Mouse (Mus musculus) embryo, embryonic 10 days (tissue): ENCODE results near the gene Col16a1.
A peak's percentile ranks its signal among the peaks of the same experiment; 100 is the strongest.

Experiments
- DNase-seq: peaks from one replicate; pipeline ENCODE4 v3.0.0-alpha.2; 2015; ENCODE audit warnings: low spot score

Gene Col16a1

DNA sequence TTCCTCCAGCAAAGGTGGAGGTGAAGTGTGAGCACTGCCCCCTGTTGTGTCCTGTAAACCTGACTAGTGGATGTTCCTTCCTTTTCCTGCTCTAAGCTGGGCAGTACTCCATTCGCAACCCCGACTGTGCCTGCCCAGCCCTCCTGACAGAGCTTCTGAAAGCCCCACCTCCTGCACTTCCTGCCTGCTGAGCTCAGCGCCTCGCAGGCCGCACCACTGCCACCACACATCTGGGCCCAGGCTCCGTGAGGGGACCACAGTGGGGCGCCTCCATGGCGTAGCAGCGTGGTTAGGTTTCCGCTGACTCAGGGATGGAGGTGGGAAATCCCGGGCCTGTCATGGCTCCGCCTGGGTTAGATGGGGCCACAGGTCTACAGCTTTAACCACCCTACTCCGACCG, 2.0 kb upstream of the Col16a1 start:
- peak; percentile 57 for DNase-seq

DNA sequence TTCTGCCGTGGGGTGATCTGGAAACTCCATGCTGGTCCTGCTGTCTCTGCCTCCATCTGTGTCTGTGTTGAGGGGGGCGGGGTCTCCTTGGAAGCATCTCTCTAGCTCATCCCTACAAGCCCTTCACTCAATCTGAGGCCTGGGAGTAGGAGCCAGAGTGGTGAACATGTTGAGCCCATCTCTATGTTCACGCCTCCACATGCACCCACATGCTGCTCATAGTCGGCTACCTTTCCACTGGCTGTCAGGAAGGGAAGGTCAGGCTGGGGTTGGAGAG, 501 bp downstream of the Col16a1 start:
- no peak for DNase-seq

DNA sequence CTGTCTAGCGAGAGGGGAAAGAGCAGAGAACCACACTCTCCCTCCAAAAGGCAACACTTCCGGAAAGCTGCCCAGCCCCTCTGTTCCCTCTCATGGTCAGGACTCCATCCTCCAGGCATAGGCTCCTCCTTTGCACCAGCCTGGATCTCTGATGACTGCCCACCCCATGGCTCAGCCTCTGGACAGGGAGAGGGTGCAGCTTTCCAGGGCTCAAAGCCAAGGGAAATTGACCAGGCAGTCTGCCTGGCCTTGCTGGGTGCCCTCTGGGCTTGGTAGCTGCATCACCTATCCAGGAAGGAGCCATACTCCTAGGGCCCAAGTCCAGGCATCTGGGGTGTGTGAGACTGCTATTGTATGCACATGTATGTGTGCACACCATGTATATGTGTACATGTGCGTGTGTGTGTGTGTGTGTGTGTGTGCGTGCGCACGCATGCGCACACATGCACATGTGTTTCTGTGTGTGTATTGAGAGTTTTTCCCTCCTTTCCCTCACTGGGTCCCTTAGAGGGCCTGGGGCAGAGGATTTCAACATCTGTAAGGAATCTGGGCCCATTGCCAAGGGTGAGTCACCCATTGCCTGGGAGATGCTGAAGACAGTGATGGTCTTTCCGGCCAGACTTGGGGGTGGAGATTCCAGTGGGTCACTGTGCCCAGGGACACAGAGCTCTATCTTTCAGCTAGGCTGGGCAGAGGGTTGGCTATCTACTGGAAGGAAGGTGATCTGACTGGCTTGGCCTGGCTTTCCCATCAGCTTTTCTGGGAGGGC, 2.6 kb downstream of the Col16a1 start:
- DNase-seq = no peak

DNA sequence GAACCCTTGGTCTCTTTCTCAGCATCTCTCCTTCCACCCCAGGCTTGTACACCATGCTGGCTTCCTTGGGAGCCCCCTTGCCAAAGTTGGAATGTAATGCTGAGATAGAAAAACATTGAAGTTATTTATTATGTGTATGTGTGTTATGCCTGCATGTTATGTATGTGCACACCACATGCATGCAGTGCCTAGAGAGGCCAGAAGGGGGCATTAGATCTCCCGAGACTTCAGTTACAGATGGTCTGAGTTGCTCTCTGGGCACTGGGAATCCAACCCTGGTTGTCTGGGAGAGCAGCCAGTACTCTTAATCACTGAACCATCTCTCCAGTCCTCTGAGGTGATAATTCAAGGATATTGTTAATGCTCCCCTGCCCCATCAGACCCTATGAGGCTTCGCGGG, 4.6 kb downstream of the Col16a1 start:
- no peak for DNase-seq

DNA sequence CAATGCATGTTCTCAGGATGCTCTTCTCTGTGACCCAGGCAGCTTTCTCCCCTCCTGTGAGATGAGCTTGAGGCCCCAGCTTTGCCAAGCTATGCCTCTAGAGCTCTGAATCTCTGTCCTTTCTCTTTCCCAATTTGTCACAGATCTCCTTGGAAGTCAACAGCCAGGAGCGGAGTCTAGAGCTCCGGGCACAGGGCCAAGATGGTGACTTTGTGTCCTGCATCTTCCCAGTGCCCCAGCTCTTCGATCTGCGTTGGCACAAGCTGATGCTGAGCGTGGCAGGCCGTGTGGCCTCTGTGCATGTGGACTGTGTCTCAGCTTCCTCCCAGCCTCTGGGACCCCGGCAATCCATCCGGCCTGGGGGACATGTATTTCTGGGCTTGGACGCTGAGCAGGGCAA, 5.5 kb downstream of the Col16a1 start:
- no peak for DNase-seq

DNA sequence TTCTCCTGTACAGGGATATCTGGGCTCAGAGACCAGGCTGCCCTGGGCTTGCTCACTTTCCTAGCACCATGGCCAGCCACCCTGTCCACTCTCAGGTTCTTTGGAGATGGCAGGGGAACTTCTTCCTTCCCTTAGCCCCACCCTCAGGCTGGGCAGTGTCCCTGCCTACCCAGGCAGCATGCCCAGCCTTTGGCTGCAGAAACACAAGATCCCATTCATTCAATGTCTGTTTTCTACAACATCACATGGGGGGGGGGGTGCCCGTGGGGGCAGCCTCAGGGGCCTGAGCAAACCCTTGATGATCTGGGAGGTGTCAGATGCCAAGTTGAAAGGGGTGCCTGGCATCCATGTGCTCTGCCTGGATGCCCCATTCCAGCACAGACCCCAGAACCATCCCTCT, 7.1 kb downstream of the Col16a1 start:
- DNase-seq = no peak

DNA sequence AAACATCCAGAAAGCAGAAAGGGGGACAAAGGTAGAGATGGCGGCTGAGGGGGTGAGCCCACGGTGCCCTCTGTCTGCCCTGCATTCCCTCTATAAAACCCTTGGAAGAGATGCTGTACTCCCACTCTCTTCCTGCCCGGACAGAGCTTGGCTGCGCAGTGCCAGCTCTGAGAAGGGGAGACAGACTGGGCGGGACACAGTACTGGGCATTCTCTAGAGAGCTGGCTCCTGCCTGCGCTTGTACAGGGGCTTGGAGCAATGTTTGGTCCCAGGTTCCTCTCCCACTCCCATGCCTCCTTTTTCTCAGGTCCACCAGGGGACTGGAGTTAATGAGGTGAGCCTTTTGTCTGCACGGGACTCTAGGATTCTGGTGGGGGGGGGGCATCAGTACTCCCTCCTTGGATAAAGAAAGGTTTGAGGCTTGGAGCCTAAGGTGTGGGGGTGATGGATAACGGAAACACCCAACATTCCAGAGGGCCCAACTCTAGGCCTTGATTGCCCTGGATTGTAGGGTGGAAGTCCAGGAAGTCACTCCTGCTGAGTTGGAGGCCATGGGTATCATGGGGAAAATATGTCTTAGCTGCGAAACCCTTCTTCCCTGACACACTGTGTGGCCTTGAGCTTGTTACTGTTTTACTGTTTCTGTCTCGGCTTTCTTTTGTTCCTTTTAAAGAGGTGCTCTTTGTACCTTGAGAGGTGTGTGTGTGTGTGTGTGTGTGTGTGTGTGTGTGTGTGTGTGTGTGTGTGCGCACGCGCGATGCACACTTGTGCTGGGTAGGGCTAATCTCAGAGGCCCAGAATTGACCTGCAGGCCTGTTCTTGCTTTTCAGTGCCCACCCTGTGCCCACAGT, 7.7 kb downstream of the Col16a1 start:
- DNase-seq = no peak

DNA sequence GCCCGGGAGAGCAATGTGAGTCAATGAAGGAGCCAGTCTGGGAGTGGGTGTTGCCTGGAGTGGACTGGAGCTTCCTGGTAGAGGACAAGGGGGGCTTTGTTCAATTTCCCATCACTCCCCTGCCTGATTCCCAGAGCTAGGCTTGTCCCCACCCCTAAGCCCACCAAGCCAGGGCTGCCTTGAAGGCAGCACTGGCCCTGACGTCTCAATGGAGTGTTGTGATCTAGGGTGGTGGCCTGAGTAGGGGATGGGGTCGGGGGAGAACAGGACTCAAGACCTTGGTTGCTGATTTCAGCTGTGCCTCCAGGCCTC, 8.3 kb downstream of the Col16a1 start:
- no peak for DNase-seq

DNA sequence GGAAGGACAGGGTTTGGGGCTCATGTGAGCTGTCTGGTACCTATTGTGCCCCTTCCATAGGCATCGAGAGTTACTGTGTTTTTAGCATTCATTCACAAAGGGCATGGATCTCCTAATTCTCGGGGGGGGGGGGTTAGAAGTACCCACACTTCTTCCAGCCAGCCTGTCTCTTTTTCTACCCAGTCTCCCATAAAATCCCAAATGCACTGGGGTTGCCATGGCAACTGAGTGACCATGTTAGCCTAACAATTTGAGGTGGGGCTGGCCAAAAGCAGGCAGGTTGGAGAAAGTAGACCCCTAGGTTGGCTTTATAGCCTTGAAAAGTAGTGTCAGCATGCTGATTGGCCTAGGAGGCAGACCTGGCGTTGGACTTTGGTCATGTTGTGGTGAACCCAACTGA, 8.8 kb downstream of the Col16a1 start:
- no peak for DNase-seq

DNA sequence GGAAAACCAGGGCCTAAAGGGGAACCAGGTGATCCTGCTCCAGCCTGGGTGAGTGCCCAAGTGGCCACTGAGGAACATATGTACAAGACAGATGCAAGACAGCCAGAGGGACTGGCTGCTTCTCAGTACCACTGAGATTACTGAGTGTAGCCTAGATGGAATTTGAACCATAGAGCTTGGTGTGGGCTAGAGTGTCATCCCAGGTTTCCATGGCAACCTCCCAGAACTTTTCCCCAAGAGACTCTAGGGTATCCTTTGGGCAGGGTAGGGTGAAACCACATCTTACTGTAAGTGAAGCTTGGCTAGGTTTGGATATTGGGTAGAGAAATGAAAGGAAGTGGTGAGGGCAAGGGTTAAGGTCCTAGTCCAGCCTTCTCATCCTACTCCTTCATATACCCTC, 13.3 kb downstream of the Col16a1 start:
- peak; percentile 27 for DNase-seq

DNA sequence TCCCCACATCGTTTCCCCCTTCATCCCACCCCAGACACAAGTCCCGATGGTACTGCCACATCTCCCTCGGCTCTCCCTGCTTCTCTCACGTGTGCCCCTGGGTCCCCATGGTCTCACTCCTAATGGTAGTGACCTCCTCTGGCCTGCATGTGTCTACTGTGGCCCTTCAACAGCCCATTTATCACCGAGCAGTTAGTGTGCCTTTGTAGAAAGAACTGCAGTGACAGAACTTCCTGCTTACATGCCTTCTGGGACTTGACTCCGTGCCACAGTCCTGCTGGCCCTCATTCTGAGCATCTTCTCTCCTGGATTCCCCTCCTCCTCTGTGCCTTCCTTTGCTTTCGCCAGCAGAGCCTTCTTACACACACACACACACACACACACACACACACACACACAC, 15.6 kb downstream of the Col16a1 start:
- no peak for DNase-seq

DNA sequence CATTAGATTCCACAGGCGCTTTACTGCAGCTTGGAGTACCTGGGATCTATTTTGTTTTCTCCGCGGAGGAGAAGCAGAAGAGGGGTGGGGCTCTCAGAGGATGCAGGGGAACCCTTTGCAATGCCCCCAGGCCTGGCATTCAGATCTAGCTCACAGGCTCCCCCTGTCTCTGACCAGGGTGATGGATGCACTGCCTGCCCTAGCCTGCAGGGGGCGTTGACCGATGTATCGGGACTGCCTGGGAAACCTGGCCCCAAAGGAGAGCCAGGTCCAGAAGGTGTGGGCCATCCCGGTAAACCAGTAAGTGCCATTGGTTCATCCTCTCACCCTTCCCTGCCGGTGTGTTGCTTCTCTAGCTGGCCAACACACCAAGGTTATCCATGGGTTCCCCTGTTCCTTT, 19.2 kb downstream of the Col16a1 start:
- DNase-seq = peak; percentile 57

DNA sequence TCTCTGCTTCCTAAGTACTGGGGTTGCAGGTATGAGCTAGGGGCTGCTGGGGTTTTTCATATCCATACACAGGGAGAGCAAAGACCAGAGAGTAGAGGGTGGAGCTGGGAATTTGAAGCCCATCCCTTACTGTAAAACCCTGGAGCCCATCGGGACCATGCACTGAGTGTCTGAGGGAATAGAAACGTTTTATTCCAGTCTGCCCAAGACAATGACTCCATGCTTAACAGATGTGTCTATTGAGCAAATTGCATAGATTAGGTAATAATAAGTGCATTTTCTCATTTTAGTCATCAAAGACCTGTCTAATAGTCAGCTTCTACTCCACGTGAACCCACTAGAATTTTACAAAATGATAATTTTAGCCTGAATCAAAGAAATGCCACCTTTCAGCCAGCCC, 22.9 kb downstream of the Col16a1 start:
- no peak for DNase-seq

DNA sequence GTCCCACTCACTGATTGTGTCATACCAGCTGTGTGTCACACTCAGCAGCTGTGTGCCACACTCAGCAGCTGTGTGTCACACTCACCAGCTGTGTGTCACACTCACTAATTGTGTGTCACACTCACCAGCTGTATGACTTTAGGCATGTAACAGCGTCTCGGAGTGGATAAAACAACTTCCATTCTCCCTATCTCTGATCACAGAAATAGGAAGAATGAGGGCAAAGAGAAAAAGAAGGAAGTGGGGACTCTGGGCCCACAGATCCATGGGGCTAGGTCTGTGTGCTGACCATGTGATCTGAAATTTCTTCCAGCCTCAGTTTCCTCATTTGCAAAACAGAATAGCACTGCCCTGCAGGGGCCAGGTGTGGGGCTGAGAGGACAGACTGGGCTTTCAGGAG, 24.1 kb downstream of the Col16a1 start:
- no peak for DNase-seq

DNA sequence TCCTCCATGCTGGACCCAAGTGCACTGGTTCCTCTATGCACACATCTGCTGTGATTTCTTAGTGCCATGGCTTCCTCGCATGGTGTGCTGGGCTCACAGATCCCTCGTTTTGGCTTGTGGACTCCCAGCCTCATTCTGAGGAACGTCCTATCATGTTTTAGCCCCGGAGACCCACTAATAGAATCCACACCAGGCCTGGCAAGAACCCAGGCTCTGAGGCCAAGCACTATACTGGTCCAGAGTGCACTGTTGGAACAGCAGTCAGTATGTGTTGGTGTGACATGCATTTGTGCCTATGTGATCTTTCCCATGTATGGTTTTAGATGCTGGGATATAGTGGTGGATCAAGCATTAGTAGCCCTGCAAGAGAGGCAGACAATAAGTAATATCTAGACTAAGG, 25.7 kb downstream of the Col16a1 start:
- no peak for DNase-seq

DNA sequence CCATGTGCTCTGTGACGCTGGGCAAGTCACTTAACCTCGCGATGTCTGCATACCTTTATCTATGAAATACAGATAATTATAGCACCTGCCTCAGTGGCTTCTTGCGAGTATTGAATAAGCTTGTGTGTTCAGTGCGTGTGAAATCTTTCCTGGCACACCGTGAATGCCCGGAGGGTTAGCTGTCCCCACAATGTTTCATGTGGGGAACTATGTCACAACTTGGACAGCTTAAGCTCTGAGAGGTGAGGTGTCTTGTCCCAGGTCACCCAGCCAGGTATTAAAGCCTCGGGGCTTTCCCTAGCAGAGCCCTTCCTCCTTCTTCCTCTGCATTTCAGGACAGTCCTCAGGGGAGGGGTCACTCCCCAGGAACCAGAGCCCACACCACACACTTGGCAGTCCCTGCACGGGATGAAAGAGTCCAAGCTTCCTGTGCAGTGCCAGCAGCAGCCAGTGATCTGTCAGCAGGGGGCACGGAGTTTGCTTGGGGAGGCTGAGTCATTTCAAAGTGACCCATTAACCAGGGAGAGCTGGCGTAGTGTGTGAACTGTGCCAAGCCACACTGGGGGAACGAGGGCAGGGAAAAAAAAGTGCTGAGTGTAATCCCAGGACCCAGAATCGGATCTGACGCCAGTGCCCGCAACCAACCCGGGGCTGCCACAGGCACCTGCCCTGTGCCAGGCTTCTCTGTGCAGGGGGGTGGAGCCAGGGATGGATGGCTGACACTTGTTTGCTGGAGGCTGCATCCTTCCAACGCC, 27.3 kb downstream of the Col16a1 start:
- no peak for DNase-seq

DNA sequence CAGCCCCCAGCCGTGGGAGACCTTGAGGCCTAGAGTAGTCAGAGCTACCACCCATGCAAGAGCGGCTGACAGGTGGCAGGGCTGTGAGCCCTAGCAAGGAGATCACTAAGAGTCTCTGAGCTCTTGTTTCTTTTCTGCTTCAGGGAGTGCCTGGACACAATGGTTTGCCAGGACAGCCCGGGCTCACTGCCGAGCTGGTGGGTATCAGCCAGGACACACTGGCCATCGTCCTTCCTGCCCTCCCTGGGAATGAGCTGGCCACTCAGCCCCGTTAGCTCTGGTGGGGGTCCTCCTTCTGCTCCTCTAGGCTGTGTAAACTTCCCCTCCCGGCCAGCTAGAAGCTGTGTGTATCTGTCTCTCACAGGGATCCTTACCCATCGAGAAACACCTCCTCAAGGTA, 29.2 kb downstream of the Col16a1 start:
- no peak for DNase-seq

DNA sequence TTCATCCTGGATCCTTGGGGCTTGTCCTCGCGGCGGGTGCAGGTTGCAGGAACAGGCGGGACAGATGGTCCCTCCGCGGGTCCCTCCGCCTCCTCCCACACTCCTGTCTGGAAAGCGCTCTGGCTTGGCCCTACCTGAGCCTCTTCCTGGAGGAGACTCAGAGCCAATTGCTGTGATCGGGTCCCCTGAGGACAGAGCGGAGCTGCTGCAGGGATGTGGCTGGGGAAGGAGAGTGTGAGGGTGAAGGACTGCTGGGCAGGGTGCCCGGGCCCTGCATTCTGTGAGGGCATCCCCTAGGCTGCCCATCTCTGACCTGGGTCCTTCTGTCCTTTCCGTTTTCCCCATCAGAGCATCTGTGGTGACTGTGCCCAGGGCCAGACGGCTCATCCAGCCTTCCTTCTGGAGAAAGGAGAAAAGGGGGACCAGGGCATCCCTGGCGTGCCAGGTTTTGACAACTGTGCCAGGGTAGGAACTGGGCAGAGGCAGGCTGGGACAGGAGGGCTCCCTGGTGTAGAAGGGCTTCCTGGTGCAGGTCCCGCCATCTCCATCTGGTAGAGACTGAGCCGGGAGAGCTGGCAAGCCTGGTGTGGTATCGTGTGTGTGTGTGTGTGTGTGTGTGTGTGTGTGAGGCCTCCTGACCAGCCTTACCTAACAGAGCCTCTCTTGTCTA, 31.3 kb downstream of the Col16a1 start:
- no peak for DNase-seq

DNA sequence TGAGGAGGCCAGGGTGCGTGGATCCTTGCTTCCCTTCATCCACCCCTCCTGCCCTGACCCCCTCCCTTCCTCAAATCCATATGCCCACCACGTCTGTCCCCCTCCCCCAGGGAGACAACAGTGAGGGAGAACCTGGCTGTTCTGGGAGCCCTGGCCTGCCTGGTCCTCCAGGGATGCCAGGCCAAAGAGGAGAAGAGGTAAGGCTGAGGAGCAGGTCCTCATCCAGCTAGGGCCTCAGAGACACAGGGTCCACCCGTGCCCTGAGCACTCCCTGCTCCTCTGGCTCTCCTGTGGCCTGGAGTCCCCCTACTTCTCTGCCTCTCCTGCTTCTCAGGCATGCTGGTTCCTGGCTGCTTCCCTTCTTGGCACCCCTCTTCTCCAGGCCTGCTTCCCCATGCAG, 31.9 kb downstream of the Col16a1 start:
- no peak for DNase-seq

DNA sequence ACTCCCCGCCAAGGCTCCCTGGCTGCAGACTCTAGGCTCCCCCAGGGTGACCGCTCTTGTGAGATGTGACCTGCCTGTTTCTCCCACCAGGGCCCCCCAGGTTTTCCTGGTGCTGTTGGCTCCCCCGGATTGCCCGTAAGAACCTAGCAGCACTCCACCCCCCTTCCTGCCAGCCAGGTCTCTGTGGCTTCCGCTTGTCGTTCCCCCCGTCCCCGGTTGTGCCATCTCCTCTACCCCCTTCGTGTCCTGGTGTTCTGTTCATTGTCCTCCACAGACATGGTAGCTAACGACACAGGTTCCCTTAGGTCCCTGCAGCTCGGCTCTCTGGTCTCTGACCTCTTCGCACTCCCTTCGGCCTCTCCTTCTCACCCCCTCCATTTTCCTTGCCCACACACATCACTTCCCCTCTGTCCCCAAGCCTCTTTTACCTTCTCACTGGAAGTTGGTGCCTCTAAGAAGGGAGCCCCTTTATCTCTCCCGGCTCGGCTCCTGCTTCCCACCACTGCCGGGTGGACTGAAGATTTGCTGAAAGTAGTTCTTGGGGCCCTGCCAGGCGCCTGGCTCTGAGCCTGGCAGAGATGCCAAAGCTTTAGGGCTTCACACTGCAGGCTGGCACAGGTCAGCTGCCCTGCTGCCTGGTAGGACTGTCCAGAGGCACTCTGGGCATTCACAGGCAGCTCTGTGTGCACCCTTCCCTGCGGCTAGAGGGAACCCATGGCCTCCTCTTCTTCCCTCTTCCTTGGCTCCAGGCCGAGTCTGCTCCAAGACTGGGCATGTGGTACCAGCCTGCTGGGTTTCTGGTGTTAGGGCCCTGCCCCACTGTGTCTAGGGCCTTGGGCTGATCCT, 33.9 kb downstream of the Col16a1 start:
- DNase-seq = no peak

DNA sequence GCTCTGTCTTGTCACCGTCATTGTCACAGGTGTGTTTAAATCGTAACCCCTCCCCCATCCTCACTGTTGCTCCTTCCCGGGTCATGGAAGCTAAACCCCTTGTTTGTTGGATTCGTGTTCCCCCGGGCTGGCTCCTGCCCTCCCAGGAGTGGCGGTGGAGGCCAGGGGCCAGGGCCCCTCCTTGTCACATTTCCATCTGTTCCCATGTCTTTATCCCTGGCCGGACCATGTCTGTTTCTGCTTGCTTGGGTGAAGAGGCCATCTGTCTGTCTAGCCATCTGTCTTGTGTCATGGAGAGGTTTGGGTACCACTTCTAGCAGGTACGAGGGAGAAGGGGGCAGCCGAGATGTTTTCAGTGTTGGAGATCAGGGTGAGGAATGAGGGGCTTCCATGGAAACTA, 34.6 kb downstream of the Col16a1 start:
- DNase-seq = no peak
